Mouse (Mus musculus) liver, embryonic 14.5 days (tissue): ENCODE data around the gene Arhgef38.

ENCODE experiments used
- CTCF ChIP-seq: IDR thresholded peaks from 2 replicates; pipeline ENCODE4 v1.5.1; 2016; ENCODE audit warnings: antibody characterized with exemption, low read depth, control low read depth
- EP300 ChIP-seq: IDR thresholded peaks from 2 replicates; pipeline ENCODE4 v1.6.1; 2016; ENCODE audit warnings: antibody characterized with exemption, low read depth

GRCm38 (mm10) chr3:133213434-133214114, 21.2 kb downstream of the Arhgef38 start:
- TF ChIP-seq CTCF (no peak), EP300 (no peak)
